Mouse (Mus musculus) E14TG2a.4 (cell line): ENCODE results near the gene Cdh23.

ENCODE experiments used
- CTCF ChIP-seq: conservative IDR thresholded peaks from 2 replicates; pipeline ENCODE4 v1.5.1; 2014; ENCODE audit warnings: low read length
- NANOG ChIP-seq: IDR thresholded peaks from 2 replicates; pipeline ENCODE4 v1.6.1; 2014; ENCODE audit warnings: borderline replicate concordance, low read length, mixed read lengths
- POU5F1 ChIP-seq: IDR thresholded peaks from 2 replicates; pipeline ENCODE4 v1.6.1; 2014; ENCODE audit warnings: low read length, borderline replicate concordance

DNA sequence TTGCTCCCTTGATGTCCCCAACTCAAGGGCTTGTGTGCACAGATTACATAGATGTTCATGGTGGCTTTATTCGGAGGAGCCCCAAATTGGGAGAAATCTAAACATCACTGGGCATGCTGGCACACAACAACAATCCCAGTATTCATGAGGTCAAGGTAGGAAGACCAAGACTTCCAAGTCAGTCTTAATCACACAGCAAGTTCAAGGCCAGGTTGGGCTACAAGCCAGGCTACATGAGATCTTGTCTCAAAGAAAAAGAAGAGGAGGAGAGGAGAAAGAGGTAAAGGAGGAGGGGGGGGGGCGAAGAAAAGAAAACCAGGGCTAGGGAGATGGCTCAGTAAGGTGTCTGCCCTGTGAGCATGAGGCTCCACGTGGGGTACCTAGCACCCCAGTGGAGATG lies 70.8 kb downstream of the Cdh23 start:
- no peak for TF ChIP-seq NANOG
- no peak for TF ChIP-seq CTCF
- TF ChIP-seq POU5F1 = no peak
